Mouse (Mus musculus) spleen, postnatal 14 days (tissue): ENCODE data around the gene Cgn.
A peak's percentile ranks its signal among the peaks of the same experiment; 100 is the strongest.
"Not testable (repeated sequence)": the region's sequence is repeated elsewhere in the genome, so short reads cannot be mapped to it uniquely, and the experiment has no call there.

Experiments
- DNase-seq, 2 experiments: peaks; one replicate each; pipeline ENCODE4 v3.0.0; 2021 to 2022; ENCODE audit warnings: low spot score in 2 of 2

The Cgn gene

DNA sequence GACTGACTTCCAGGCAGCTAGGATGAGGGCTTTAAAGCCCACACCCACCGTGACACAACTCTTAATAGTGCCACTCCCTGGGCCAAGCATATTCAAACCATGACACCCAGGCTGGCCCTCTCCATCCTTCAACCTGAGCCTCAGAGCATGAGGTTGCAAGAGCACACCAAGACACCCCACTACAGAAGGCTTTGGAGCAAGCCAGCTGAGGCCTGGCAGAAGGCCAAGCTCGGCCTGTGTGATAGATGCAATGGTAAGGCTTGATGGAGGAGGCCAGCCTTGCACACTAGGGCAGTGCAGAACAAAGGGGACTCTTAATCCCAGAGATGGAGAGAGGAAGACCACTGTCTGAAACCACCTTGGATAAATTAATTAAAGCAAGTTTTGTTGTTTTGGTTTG is 3.2 kb upstream of the Cgn start:
- no peak for DNase-seq

- no peak for DNase-seq
Observed at GRCm38 (mm10) chr3:94789071-94789470, 2.8 kb upstream of the Cgn start.

DNA sequence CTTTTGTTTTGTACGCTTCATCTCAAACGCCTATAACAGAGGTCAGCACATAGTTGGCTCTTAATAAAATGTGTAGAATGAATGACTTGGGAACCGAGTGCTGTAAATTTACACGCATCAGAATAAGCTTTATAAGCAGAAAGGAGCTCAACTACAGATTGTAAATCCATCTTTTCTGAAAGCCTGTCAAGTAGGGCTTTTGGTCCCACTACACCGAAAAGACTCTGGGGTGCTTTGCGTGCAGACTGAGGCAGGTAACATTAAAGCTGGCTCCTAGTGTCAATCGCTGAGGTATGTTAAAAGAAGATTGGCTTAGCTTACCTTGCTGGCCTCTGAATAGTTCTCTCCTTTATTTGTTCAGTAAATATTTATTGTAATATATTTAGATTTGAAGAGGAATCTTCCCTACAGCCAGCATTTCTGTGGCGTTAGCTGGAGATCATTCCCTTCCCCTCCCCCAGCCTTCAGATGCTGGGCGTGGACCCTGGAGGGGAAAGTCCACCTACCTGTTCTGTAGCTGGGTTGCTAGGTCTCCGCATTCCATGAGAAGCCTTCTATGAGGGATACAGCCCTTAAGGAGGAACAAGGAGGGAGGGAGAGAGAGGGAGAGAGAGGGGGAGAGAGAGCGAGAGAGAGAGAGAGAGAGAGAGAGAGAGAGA is 959 bp upstream of the Cgn start:
- DNase-seq, result no peak

GRCm38 (mm10) chr3:94785958-94786357 is 334 bp downstream of the Cgn start:
- no peak for DNase-seq

- no peak for DNase-seq
Observed at GRCm38 (mm10) chr3:94784171-94784701, 2.1 kb downstream of the Cgn start.

DNA sequence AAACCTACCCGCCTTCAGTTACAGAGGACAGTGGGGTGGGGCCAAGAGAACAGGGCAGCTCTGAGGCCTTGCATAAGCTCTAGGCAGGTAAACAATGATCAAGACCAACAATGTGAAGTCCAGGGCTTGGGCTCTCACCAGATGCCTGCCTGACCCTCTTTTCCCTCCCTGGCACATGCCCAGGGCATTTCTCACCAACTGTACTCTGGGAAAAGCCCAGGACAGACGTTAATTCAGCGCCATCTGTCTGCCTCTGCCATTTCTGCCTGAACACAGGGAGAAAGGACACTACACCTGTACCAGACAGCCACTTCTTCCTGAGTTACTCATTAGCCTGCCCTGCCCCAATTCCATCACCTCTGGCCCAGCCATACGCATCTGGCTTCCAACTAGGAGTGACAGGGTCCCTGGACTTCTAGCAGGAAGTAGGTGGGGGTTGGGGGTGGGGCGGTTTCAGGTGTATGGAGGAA is 2.8 kb downstream of the Cgn start:
- no peak for DNase-seq

- DNase-seq, result no peak
Observed at GRCm38 (mm10) chr3:94782936-94783335, 3.4 kb downstream of the Cgn start.

GRCm38 (mm10) chr3:94781356-94781755 is 4.9 kb downstream of the Cgn start:
- no peak for DNase-seq

GRCm38 (mm10) chr3:94775886-94776285 is 10.4 kb downstream of the Cgn start:
- DNase-seq, result no peak

DNA sequence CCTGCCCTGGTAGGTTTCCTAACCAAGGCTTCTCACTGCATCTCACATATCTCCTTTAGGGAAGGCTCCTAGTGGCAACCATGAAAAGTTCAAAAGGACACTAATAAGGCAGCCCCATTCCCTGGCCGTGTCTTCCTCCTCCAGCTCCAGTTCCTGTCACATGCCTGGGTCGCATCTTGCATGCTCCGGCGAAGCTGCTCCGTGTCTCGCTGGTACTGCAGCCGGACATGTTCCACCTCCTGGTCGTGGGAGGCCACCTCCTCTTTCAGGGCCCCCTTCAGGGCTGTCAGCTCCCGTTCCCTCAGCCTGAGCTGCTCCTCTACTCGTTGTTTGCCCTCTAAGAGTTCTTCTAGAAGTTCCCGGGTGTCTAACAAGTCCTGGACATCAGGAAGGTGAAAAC is 12.3 kb downstream of the Cgn start:
- DNase-seq, result peak; percentile 17 to 31

DNA sequence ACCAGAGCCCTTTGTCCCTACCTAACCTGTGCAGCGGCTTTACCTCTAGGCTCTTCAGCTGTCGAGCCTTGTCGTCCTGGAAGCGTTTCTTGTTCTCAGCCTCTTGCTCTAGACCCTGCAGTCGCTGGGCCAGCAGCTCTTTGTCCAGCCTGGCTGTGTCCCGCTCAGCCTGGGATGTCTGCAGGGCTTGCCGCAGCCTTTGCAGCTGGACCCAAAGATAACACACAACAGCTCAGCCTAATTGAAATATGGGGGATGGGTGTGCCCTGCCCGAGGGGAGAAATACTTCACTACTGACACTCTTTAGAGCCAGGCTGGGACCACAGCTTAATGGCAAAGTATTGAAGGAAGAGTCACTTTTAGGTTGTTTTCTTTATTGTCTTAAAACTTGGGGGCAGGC is 20.8 kb downstream of the Cgn start:
- not testable (repeated sequence) for DNase-seq

GRCm38 (mm10) chr3:94764545-94765292 is 21.6 kb downstream of the Cgn start:
- not testable (repeated sequence) for DNase-seq

GRCm38 (mm10) chr3:94758427-94758826 is 27.9 kb downstream of the Cgn start:
- not testable (repeated sequence) for DNase-seq

DNA sequence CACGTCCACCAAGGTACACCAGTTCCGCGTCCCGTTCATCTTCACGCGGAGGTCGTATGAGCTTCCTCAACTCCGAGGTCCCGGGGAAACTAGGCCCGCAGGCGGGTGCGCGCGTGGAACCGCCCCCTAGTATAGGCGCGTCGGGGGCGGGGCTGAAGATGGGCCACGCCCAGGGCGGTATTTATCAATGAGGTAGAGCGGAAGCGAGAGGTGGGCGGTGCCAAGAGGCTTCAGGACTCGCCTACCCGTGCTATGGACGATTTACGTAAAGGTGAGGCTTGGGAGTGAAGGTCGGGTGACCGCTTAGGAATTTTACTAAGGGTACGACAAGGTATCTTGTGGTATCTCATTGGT is 28.3 kb downstream of the Cgn start:
- DNase-seq, result peak in 1 of 2 experiments; percentile 31

GRCm38 (mm10) chr3:94757251-94758055 is 28.8 kb downstream of the Cgn start:
- not testable (repeated sequence) for DNase-seq

DNA sequence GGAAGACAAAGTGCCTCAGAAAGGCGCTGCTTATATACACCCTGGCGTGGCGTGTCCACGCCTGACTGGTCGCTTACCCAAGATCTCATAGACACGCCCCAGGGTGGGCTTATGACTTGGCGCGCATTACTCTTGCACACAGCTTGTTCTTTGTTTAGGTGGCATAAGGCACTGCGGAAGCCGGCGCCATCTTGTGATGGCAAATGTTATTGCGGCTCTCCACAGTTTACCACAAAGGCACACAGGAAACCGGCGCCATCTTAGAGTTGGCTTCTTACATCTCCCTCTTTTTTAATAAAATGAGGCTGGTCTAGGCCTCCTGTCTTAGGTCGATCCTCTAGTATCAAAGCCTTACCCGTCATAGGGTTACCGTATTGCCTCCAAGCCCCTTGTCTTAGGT is 40.6 kb downstream of the Cgn start:
- DNase-seq, result no peak

- not testable (repeated sequence) for DNase-seq
Observed at GRCm38 (mm10) chr3:94723637-94724036, 62.7 kb downstream of the Cgn start.

DNA sequence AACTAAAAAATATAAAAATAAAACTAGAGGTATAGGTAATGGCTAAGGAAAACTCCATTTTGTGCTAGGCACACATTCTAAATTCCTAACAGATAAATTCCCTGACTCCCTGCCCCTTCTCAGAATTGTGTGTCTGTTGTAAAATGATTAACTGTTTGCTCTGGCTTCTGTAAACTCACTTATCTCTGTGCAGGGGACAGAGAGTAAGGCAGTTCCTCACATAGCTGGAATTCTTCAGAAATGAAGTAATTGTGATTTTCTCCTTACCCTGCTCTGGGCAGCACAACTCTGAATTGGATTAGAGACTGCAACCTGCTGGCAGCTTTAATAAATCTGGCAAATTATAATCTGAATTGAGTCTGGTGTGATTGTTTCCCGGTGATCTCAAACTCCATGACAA is 68.0 kb downstream of the Cgn start:
- not testable (repeated sequence) for DNase-seq

- DNase-seq, result not testable (repeated sequence)
Observed at GRCm38 (mm10) chr3:94713424-94713823, 72.9 kb downstream of the Cgn start.

- DNase-seq, result not testable (repeated sequence)
Observed at GRCm38 (mm10) chr3:94710591-94710990, 75.7 kb downstream of the Cgn start.
